28 mouse cellular contexts compared by ENCODE assay signal in the genomic region with DNA sequence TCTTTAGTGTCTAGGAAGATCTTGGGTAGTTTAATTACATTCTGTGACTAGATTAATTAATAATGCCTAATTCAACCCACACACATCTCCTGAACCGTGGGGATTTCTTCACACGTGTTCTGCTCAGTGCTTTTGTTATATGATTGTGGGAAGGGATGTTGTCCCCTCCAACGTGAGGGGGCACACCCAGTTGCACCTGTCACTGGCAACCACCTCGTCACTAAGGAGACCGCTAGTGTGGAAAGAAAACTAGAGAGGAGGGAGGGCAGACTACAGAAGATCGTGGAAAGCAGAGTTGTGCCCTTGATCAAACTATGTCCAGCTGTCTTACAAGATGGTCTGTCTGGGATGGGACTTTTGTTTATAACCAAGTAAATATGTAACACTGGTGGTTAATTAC. TPM values are rescaled to one million over a fixed set of nuclear protein-coding genes. Genes with fewer than 3 reads are reported as not detected.
DNase-seq lines count a peak whose midpoint lies in the region; ATAC-seq and TF ChIP-seq lines count a peak whose summit lies in the region.
"Had no signal": no experiment of that assay in that cellular context is flagged by ENCODE, and none has a peak within 500 bp of the region (broad histone marks: within the 10 kb centered on the region; RNA-seq: fewer than 3 reads in every experiment).

No protein-coding gene starts in this region.

- TF ChIP-seq POLR2A in heart, adult 2 months (IDR thresholded peaks at IDR 0.05; ENCODE audit: insufficient read depth, low read depth, low read length), result no peak
- no peak for TF ChIP-seq POLR2A in myocyte (IDR thresholded peaks at IDR 0.05; ENCODE audit: insufficient read length, low read depth)

- WGBS in heart, adult 2 months, result 66% methylated on average over 6 of the region's 6 CpGs
- 80% methylated on average over 6 of the region's 6 CpGs for whole genome bisulfite sequencing in forebrain, embryonic 11.5 days

- peak; percentile 24 for DNase-seq in heart, adult 11 months
- DNase-seq in heart, adult 2 months, result no peak
- peak; percentile 1 for DNase-seq in layer of hippocampus, adult 11-12 months (ENCODE audit: low spot score)
- DNase-seq in layer of hippocampus, postnatal 14 days (ENCODE audit: low spot score in 2 of 2), result no peak
- peak; percentile 16 for DNase-seq in testis, postnatal 10 days (ENCODE audit: low spot score)
- no peak for DNase-seq in testis, postnatal 14 days (ENCODE audit: low spot score)
- DNase-seq in forebrain, embryonic 11.5 days (ENCODE audit: low spot score), result no peak
- DNase-seq: adrenal gland, adult 2 months; adrenal gland, adult 8-10 months; adrenal gland, postnatal 10 days; adrenal gland, postnatal 14 days; adrenal gland, postnatal 25 days; adrenal gland, postnatal 36 days; B cell, adult 2 months; cerebellum, adult 11 months; cerebellum, adult 11-12 months had no signal

- H3K9ac ChIP-seq in heart, adult 2 months (ENCODE audit: low read depth, low read length), result no peak overlapping the region
- H3K9ac ChIP-seq in forebrain, embryonic 11.5 days (ENCODE audit: low read length), result no peak overlapping the region

- H3K79me2 ChIP-seq in heart, adult 2 months (replicated peaks; ENCODE audit: control insufficient read depth, insufficient read depth, low read length), result no peaks in the 10 kb centered on the region
- H3K79me2 ChIP-seq in myocyte (ENCODE audit: control insufficient read depth, insufficient read depth), result no peaks in the 10 kb centered on the region

- TF ChIP-seq CTCF in heart, adult 2 months (IDR thresholded peaks at IDR 0.05), result no peak

- no peak overlapping the region for H3K27ac ChIP-seq in heart, adult 2 months
- H3K27ac ChIP-seq in forebrain, embryonic 11.5 days (ENCODE audit: low read depth, low read length), result no peak overlapping the region

- H3ac ChIP-seq in myocyte (ENCODE audit: control insufficient read depth, insufficient read length), result no peak overlapping the region

- intact Hi-C loops in heart, adult 2 months (cut with DNase I), result no loop called here

- H3K9me3 ChIP-seq in forebrain, embryonic 11.5 days (ENCODE audit: control insufficient read depth, low read length), result no peaks in the 10 kb centered on the region
- H3K9me3 ChIP-seq: G1E had no signal

- no peaks in the 10 kb centered on the region for H3K27me3 ChIP-seq in heart, adult 2 months (ENCODE audit: control insufficient read depth, insufficient read depth, low read length)
- H3K27me3 ChIP-seq in myocyte (ENCODE audit: control insufficient read depth, insufficient read depth, insufficient read length), result no peaks in the 10 kb centered on the region
- H3K27me3 ChIP-seq in forebrain, embryonic 11.5 days (ENCODE audit: control insufficient read depth, insufficient read depth, low read length), result no peaks in the 10 kb centered on the region
- H3K27me3 ChIP-seq: CH12.LX, Patski had no signal

- no peak for ATAC-seq in forebrain, embryonic 11.5 days (replicated peaks; ENCODE audit: low FRiP score)
- ATAC-seq: activated CD4-positive, CD25-positive, alpha-beta regulatory T cell, adult 4 months; CD4-positive, CD25-positive, alpha-beta regulatory T cell, adult 4 months; Patski had no signal

- TF ChIP-seq EP300 in heart, adult 2 months (IDR thresholded peaks at IDR 0.05; ENCODE audit: insufficient read depth, low read depth, low read length), result no peak

- no peak overlapping the region for H3K4me2 ChIP-seq in myocyte (ENCODE audit: low read depth)
- no peak overlapping the region for H3K4me2 ChIP-seq in forebrain, embryonic 11.5 days (ENCODE audit: low read depth, low read length, severe bottlenecking)

- H3K4me1 ChIP-seq in heart, adult 2 months (ENCODE audit: control insufficient read depth, insufficient read depth, low read length), result no peaks in the 10 kb centered on the region
- no peaks in the 10 kb centered on the region for H3K4me1 ChIP-seq in forebrain, embryonic 11.5 days (replicated peaks; ENCODE audit: control insufficient read depth, insufficient read depth, low read length)

- no peak overlapping the region for H3K4me3 ChIP-seq in heart, adult 2 months
- no peak overlapping the region for H3K4me3 ChIP-seq in myocyte
- no peak overlapping the region for H3K4me3 ChIP-seq in forebrain, embryonic 11.5 days (ENCODE audit: low read depth, low read length)

- no peaks in the 10 kb centered on the region for H3K36me3 ChIP-seq in heart, adult 2 months (ENCODE audit: control insufficient read depth, insufficient read depth, low read length)
- no peaks in the 10 kb centered on the region for H3K36me3 ChIP-seq in myocyte (ENCODE audit: control insufficient read depth, insufficient read depth)
- no peaks in the 10 kb centered on the region for H3K36me3 ChIP-seq in forebrain, embryonic 11.5 days (ENCODE audit: control insufficient read depth, insufficient read depth, low read length)
- H3K36me3 ChIP-seq: G1E had no signal

TF ChIP-seq in myocyte, 11 proteins besides CTCF, POLR2A, EP300 and RAD21:
- TF ChIP-seq USF1 (IDR thresholded peaks at IDR 0.05; ENCODE audit: low read depth) (no peak), MYOG (IDR thresholded peaks at IDR 0.05; ENCODE audit: control insufficient read depth in 1 of 3, insufficient read depth in 1 of 3, insufficient read length in 2 of 3, low read depth in 2 of 3) (peak in 1 of 3 experiments; percentile 57), MYOD1 (IDR thresholded peaks at IDR 0.05; ENCODE audit: control insufficient read depth in 1 of 3, insufficient read length in 2 of 3, low read depth in 2 of 3) (peak in 2 of 3 experiments; percentile 51 to 82), TCF12 (IDR thresholded peaks at IDR 0.05; ENCODE audit: insufficient read depth, poor library complexity, severe bottlenecking) (no peak), E2F4 (IDR thresholded peaks at IDR 0.05; ENCODE audit: insufficient read depth) (no peak), CEBPB (IDR thresholded peaks at IDR 0.05; ENCODE audit: insufficient read depth, poor library complexity, severe bottlenecking) (no peak), TCF3 (IDR thresholded peaks at IDR 0.05; ENCODE audit: insufficient read length, low read depth) (no peak)

RNA-seq across cellular contexts. Expression of a gene that starts 20.8 kb away (rescaled TPM):
- total RNA-seq in heart, adult 2 months (2021), result 1 to 10 TPM; 4.1 to 6.7 TPM
- polyA plus RNA-seq in heart, adult 2 months (2012; rRNA removed), result 3.6 and 5.8 TPM in 2 replicates
- total RNA-seq in layer of hippocampus, postnatal 14 days (2021), result 1 to 10 TPM; 7.0 to 8.9 TPM
- 8.0 TPM for polyA plus RNA-seq in myocyte (2012; fragmentation: generic; extraction: Trizol)
- 42.7 and 43.7 TPM in 2 replicates for polyA plus RNA-seq in forebrain, embryonic 11.5 days (2014; fragmentation: Nextera tagmentation; extraction: Ambion mirVana)

RNA-seq across cellular contexts. Expression of a gene that starts 21.9 kb away (rescaled TPM):
- total RNA-seq in heart, adult 2 months (2021), result 1 to 10 TPM; 2.3 to 2.6 TPM
- polyA plus RNA-seq in heart, adult 2 months (2012; rRNA removed), result 0.88 and 1.2 TPM in 2 replicates
- 1 to 10 TPM; 4.8 TPM for total RNA-seq in layer of hippocampus, postnatal 14 days (2021)
- 4.7 TPM for polyA plus RNA-seq in myocyte (2012; fragmentation: generic; extraction: Trizol)
- polyA plus RNA-seq in forebrain, embryonic 11.5 days (2014; fragmentation: Nextera tagmentation; extraction: Ambion mirVana), result 4.7 and 5.6 TPM in 2 replicates

RNA-seq across cellular contexts. Expression of a gene that starts 40.1 kb away (rescaled TPM):
- total RNA-seq in heart, adult 2 months (2021), result not detected
- polyA plus RNA-seq in heart, adult 2 months (2012; rRNA removed), result not detected in 2 replicates
- not detected for total RNA-seq in layer of hippocampus, postnatal 14 days (2021)
- not detected for polyA plus RNA-seq in myocyte (2012; fragmentation: generic; extraction: Trizol)
- polyA plus RNA-seq in forebrain, embryonic 11.5 days (2014; fragmentation: Nextera tagmentation; extraction: Ambion mirVana), result not detected in 2 replicates
- total RNA-seq: adrenal gland, adult 18-20 months; adrenal gland, adult 2 months; adrenal gland, adult 8-10 months; adrenal gland, postnatal 10 days; adrenal gland, postnatal 14 days; adrenal gland, postnatal 25 days; adrenal gland, postnatal 36 days; adrenal gland, postnatal 4 days; CH12.LX; ES-E14; G1E; MEL had no signal
- polyA plus RNA-seq: adrenal gland, adult 2 months; brain, embryonic 14.5 days; C2C12; G1E; Patski had no signal

Comparison
In these comparisons a context has a peak if more than half of its experiments do, and no peak if none do; other contexts are left out.
1. DNase-seq: peak in heart, adult 11 months (single experiment), layer of hippocampus, adult 11-12 months (single experiment) and testis, postnatal 10 days (single experiment); none in heart, adult 2 months (0 of 2), layer of hippocampus, postnatal 14 days (0 of 2), testis, postnatal 14 days (single experiment) and forebrain, embryonic 11.5 days (single experiment).